Mouse (Mus musculus) cerebellum, postnatal 10 days (tissue): ENCODE data around the gene Satl1.

Source experiments
- DNase-seq, 2 experiments: peaks; one replicate each; pipeline ENCODE4 v3.0.0; 2021; ENCODE audit warnings: mixed read lengths in 2 of 2

The Satl1 gene

GRCm38 (mm10) chrX:112406679-112407078 is at the start of gene Satl1:
Gene Satl1, minus strand, starts transcription at chrX:112406779.
- DNase-seq = no peak

GRCm38 (mm10) chrX:112438064-112438463 is 31.5 kb upstream of the Satl1 start:
- DNase-seq = no peak

GRCm38 (mm10) chrX:112437580-112437979 is 31.0 kb upstream of the Satl1 start:
- no peak for DNase-seq

- peak; percentile 28 to 43 for DNase-seq
Observed at GRCm38 (mm10) chrX:112422998-112423397, 16.4 kb upstream of the Satl1 start.

GRCm38 (mm10) chrX:112412309-112412708 is 5.7 kb upstream of the Satl1 start:
- DNase-seq = no peak

- DNase-seq = peak; percentile 6 to 16
Observed at GRCm38 (mm10) chrX:112370577-112371410, 35.8 kb downstream of the Satl1 start.

GRCm38 (mm10) chrX:112368426-112368825 is 38.2 kb downstream of the Satl1 start:
- peak; percentile 5 for DNase-seq

GRCm38 (mm10) chrX:112348395-112348791 is 58.2 kb downstream of the Satl1 start:
- peak; percentile 39 to 59 for DNase-seq

GRCm38 (mm10) chrX:112347467-112348394 is 58.8 kb downstream of the Satl1 start:
- peak in 1 of 2 experiments; percentile 17 for DNase-seq

GRCm38 (mm10) chrX:112339486-112339885 is 67.1 kb downstream of the Satl1 start:
- peak; percentile 1 to 6 for DNase-seq
